ENCODE assay signal across 11 mouse cellular contexts in the genomic region with DNA sequence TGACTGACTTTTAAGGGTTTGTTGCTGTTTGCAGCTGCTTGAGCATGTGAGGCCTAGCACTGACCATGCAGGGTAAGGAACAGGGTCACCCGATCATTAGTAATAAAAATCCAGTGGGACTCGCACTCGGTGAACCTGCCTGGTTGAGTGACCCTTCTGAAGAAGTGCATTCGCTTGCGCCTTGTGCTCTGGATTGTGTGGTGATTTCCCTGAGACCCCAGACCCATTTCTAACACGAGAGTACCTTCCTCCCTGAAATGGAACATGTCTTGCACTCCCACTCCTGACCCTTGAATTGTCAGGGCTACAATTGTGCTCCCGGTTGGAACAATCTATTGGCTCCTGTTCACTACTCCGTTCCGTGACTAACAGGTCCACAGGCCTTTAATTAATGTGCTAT. TPM values are rescaled to one million over a fixed set of nuclear protein-coding genes. Genes with fewer than 3 reads are reported as not detected.
DNase-seq lines count a peak whose midpoint lies in the region; ATAC-seq and TF ChIP-seq lines count a peak whose summit lies in the region.
"Had no signal": no experiment of that assay in that cellular context is flagged by ENCODE, and none has a peak within 500 bp of the region (broad histone marks: within the 10 kb centered on the region; RNA-seq: fewer than 3 reads in every experiment).

No protein-coding gene starts in this region.

- H3K4me1 ChIP-seq in heart, embryonic 12.5 days (replicated peaks) = peaks cover 5% of the 10 kb centered on the region
- 0 out of 2 replicates have a peak, but pooled peaks cover 4% of the 10 kb centered on the region for H3K4me1 ChIP-seq in heart, embryonic 11.5 days (ENCODE audit: control insufficient read depth, insufficient read depth, low read length)
- peaks cover 14% of the 10 kb centered on the region for H3K4me1 ChIP-seq in forebrain, postnatal 0 days (ENCODE audit: insufficient read depth)
- peaks cover 33% of the 10 kb centered on the region for H3K4me1 ChIP-seq in midbrain, embryonic 13.5 days (replicated peaks)

- H3K9ac ChIP-seq in heart, embryonic 12.5 days = no peak overlapping the region
- no peak overlapping the region for H3K9ac ChIP-seq in heart, embryonic 11.5 days (ENCODE audit: low read depth, low read length)
- peak overlapping the region; percentile 97 for H3K9ac ChIP-seq in forebrain, postnatal 0 days
- H3K9ac ChIP-seq in midbrain, embryonic 13.5 days (replicated peaks) = peak overlapping the region; percentile 93
- H3K9ac ChIP-seq: liver, embryonic 14.5 days had no signal

- peak; percentile 14 for DNase-seq in MN1 (ENCODE audit: low spot score)
- DNase-seq in forebrain, postnatal 0 days = no peak
- DNase-seq in layer of hippocampus, adult 9-11 months = no peak
- no peak for DNase-seq in ovary, postnatal 36 days (ENCODE audit: low spot score)
- DNase-seq in cerebellum, postnatal 14 days = no peak

- peaks cover 57% of the 10 kb centered on the region for H3K27me3 ChIP-seq in heart, embryonic 12.5 days (replicated peaks)
- peaks cover 36% of the 10 kb centered on the region for H3K27me3 ChIP-seq in heart, embryonic 11.5 days (ENCODE audit: control insufficient read depth, insufficient read depth, low read length)
- no peaks in the 10 kb centered on the region for H3K27me3 ChIP-seq in forebrain, postnatal 0 days (ENCODE audit: insufficient read depth, low read length)
- H3K27me3 ChIP-seq in midbrain, embryonic 13.5 days = peaks cover 5% of the 10 kb centered on the region; the same call in 1 of the 2 replicates

- no peaks in the 10 kb centered on the region for H3K36me3 ChIP-seq in heart, embryonic 12.5 days
- no peaks in the 10 kb centered on the region for H3K36me3 ChIP-seq in heart, embryonic 11.5 days (ENCODE audit: control insufficient read depth, insufficient read depth, low read length)
- no peaks in the 10 kb centered on the region for H3K36me3 ChIP-seq in forebrain, postnatal 0 days (ENCODE audit: insufficient read depth)
- no peaks in the 10 kb centered on the region for H3K36me3 ChIP-seq in midbrain, embryonic 13.5 days

- H3K4me3 ChIP-seq in heart, embryonic 12.5 days = peak overlapping the region; percentile 50; the same call in 1 of the 2 replicates
- H3K4me3 ChIP-seq in heart, embryonic 11.5 days (ENCODE audit: low read depth, low read length) = no peak overlapping the region
- H3K4me3 ChIP-seq in forebrain, postnatal 0 days (ENCODE audit: low read depth, low read length) = peak overlapping the region; percentile 88
- H3K4me3 ChIP-seq in midbrain, embryonic 13.5 days (replicated peaks) = peak overlapping the region; percentile 79

- H3K9me3 ChIP-seq in heart, embryonic 12.5 days (replicated peaks) = no peaks in the 10 kb centered on the region
- no peaks in the 10 kb centered on the region for H3K9me3 ChIP-seq in heart, embryonic 11.5 days (replicated peaks; ENCODE audit: control insufficient read depth, low read length)
- no peaks in the 10 kb centered on the region for H3K9me3 ChIP-seq in forebrain, postnatal 0 days (ENCODE audit: low read length)
- no peaks in the 10 kb centered on the region for H3K9me3 ChIP-seq in midbrain, embryonic 13.5 days

- no peak for ATAC-seq in heart, embryonic 12.5 days (ENCODE audit: insufficient number of reproducible peaks, low FRiP score)
- no peak for ATAC-seq in heart, embryonic 11.5 days (replicated peaks; ENCODE audit: insufficient number of reproducible peaks, low FRiP score, low TSS enrichment)
- no peak for ATAC-seq in forebrain, postnatal 0 days
- no peak for ATAC-seq in midbrain, embryonic 13.5 days

- no peak overlapping the region for H3K27ac ChIP-seq in heart, embryonic 12.5 days (ENCODE audit: poor library complexity, severe bottlenecking)
- no peak overlapping the region for H3K27ac ChIP-seq in heart, embryonic 11.5 days (ENCODE audit: low read depth, low read length)
- peak overlapping the region; percentile 98 for H3K27ac ChIP-seq in forebrain, postnatal 0 days (ENCODE audit: low read depth, low read length)
- H3K27ac ChIP-seq in midbrain, embryonic 13.5 days = peak overlapping the region; percentile 98
- H3K27ac ChIP-seq: liver, embryonic 14.5 days had no signal

- WGBS in heart, embryonic 12.5 days = 50% methylated on average over 9 of the region's 9 CpGs
- 52% methylated on average over 9 of the region's 9 CpGs for WGBS in heart, embryonic 11.5 days (ENCODE audit: insufficient replicate concordance)
- WGBS in forebrain, postnatal 0 days = 28% methylated on average over 9 of the region's 9 CpGs
- 33% methylated on average over 9 of the region's 9 CpGs for WGBS in midbrain, embryonic 13.5 days

- peak overlapping the region; percentile 76; the same call in 1 of the 2 replicates for H3K4me2 ChIP-seq in heart, embryonic 12.5 days
- H3K4me2 ChIP-seq in heart, embryonic 11.5 days = no peak overlapping the region
- peak overlapping the region; percentile 63 for H3K4me2 ChIP-seq in forebrain, postnatal 0 days (ENCODE audit: low read depth)
- peak overlapping the region; percentile 64 for H3K4me2 ChIP-seq in midbrain, embryonic 13.5 days (replicated peaks)

- no peak for TF ChIP-seq CTCF in forebrain, postnatal 0 days (IDR thresholded peaks at IDR 0.05; ENCODE audit: low read depth)

RNA-seq across cellular contexts. Expression of a gene that starts 1.1 kb away (rescaled TPM):
- polyA plus RNA-seq in heart, embryonic 12.5 days (2016; fragmentation: Nextera tagmentation; extraction: Ambion mirVana) = 4.5 and 5.7 TPM in 2 replicates
- 11.4 and 15.0 TPM in 2 replicates for polyA plus RNA-seq in heart, embryonic 11.5 days (2014; fragmentation: Nextera tagmentation; extraction: Ambion mirVana)
- total RNA-seq in forebrain, postnatal 0 days (2014; rRNA removed) = 165 and 180 TPM in 2 replicates
- 94.9 and 107 TPM in 2 replicates for polyA plus RNA-seq in forebrain, postnatal 0 days (2015; fragmentation: Nextera tagmentation; extraction: Ambion mirVana)
- polyA plus RNA-seq in midbrain, embryonic 13.5 days (2015; fragmentation: Nextera tagmentation; extraction: Ambion mirVana) = 110 and 117 TPM in 2 replicates
- polyA plus RNA-seq: spleen, adult 2 months had no signal

RNA-seq across cellular contexts. Expression of a gene that starts 5.5 kb away (rescaled TPM):
- polyA plus RNA-seq in heart, embryonic 12.5 days (2016; fragmentation: Nextera tagmentation; extraction: Ambion mirVana) = not detected in 2 replicates
- not detected in 2 replicates for polyA plus RNA-seq in heart, embryonic 11.5 days (2014; fragmentation: Nextera tagmentation; extraction: Ambion mirVana)
- total RNA-seq in forebrain, postnatal 0 days (2014; rRNA removed) = not detected in 2 replicates
- polyA plus RNA-seq in forebrain, postnatal 0 days (2015; fragmentation: Nextera tagmentation; extraction: Ambion mirVana) = not detected in 2 replicates
- polyA plus RNA-seq in midbrain, embryonic 13.5 days (2015; fragmentation: Nextera tagmentation; extraction: Ambion mirVana) = not detected in 2 replicates
- polyA plus RNA-seq: large intestine, adult 2 months; liver, embryonic 14.5 days; spleen, adult 2 months had no signal

RNA-seq across cellular contexts. Expression of a gene that starts 37.4 kb away (rescaled TPM):
- polyA plus RNA-seq in heart, embryonic 12.5 days (2016; fragmentation: Nextera tagmentation; extraction: Ambion mirVana) = 3.2 and 4.4 TPM in 2 replicates
- polyA plus RNA-seq in heart, embryonic 11.5 days (2014; fragmentation: Nextera tagmentation; extraction: Ambion mirVana) = 2.9 and 3.3 TPM in 2 replicates
- 5.2 and 6.7 TPM in 2 replicates for total RNA-seq in forebrain, postnatal 0 days (2014; rRNA removed)
- 2.2 and 5.1 TPM in 2 replicates for polyA plus RNA-seq in forebrain, postnatal 0 days (2015; fragmentation: Nextera tagmentation; extraction: Ambion mirVana)
- 2.6 and 3.2 TPM in 2 replicates for polyA plus RNA-seq in midbrain, embryonic 13.5 days (2015; fragmentation: Nextera tagmentation; extraction: Ambion mirVana)

Comparison
In these comparisons a context has a peak if more than half of its experiments do, and no peak if none do; other contexts are left out.
1. H3K27ac ChIP-seq: peak in forebrain, postnatal 0 days (single experiment) and midbrain, embryonic 13.5 days (single experiment); none in heart, embryonic 12.5 days (single experiment) and heart, embryonic 11.5 days (single experiment).
2. H3K9ac ChIP-seq: peak in forebrain, postnatal 0 days (single experiment) and midbrain, embryonic 13.5 days (single experiment); none in heart, embryonic 12.5 days (single experiment) and heart, embryonic 11.5 days (single experiment).